Mouse (Mus musculus) gastrocnemius, adult 8-10 months (tissue): ENCODE data around the gene Hist1h1d. TPM values are rescaled to one million over a fixed set of nuclear protein-coding genes. Genes with fewer than 3 reads are reported as not detected.
A peak's percentile ranks its signal among the peaks of the same experiment; 100 is the strongest.
"Not testable (repeated sequence)": the region's sequence is repeated elsewhere in the genome, so short reads cannot be mapped to it uniquely, and the experiment has no call there.

Source experiments
- DNase-seq, 2 experiments: peaks; one replicate each; pipeline ENCODE4 v3.0.0; 2022; ENCODE audit warnings: low spot score in 2 of 2
- microRNA-seq: library from miRNA; unstranded; fragments of <30 nt; microRNA quantifications from one replicate; pipeline ENCODE4 v1.2.0, GENCODE M21; 2022
- total RNA-seq, 4 experiments: library from RNA; stranded (reverse); gene quantifications; 2 replicates each; pipeline ENCODE4 v1.2.4; 2022

Hist1h1d gene
- total RNA-seq, 4 experiments from 2014 or later, result 0.87 to 1.3 (median 1.3) TPM

DNA sequence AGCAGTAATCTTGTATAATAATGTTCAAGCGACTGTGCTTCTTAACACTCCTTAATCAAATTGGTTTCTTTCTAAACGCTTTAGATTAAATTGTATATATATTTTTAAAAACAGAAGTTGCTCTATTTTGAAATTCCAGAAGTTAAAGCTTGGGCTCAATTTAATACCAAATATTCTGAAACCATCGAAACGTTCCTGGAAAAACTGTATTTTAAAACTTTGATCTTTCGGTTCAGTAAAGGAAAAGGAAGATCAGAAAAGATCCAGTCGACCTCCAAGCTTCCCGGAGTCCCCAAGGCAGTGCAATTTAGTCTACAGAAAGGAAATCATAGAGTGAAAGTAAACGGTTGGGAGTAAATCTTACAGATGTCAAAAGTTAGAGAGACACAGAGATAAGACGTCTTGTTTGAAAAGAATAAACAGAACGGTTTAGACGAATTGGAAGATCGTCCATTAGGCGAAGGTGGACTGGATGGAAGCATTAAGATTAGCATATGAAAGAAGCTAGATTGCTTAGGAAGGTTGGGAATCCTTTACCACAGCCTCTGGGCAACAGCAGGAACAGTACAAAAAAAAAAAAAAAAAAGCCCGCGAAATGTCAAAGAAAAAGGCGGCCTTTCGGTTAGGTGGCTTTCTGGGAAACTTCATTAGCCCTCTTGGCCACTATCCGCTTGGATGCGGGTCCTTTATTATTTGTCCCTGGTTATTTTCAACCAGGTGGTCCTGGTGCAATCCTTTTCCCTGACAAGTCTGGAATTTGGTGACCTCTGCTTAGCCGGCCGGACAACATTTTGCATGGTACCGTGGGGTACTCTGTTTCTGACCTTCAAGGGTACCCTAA is 33.3 kb downstream of the Hist1h1d start:
- DNase-seq, result no peak

DNA sequence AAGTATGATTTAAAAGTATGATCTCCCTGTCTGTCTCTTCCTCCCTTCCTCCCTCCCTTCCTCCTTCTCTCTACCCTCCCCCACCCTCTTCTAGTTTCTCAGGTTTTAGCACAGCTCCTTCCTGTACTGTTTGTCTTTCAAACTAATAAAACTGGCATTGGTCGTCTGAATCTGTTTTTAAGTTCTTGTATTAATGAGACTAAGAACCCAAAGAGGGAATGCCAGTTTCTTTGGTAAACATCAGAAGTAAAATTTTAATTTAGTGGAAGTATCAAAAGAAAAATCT is 33.8 kb downstream of the Hist1h1d start:
- DNase-seq, result no peak

DNA sequence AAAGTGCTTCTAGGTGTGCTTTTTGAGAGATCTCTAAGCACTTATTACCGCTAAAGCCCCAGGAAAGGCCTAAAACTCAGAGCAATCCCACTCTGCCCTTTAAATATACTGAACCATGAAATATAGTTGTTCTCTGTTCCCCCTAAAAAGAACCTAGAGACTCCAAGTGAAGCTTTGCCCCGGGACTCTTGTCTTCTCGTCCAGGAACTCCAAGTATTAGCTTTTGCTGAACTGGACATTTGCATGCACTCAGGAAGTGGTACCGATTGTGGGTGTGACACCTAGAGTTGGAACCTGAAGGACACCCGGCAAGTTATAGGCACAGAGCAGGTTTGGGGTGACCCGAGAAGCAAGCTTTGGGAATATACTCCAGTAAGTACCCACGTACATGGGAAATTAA is 38.1 kb downstream of the Hist1h1d start:
- DNase-seq, result no peak

DNA sequence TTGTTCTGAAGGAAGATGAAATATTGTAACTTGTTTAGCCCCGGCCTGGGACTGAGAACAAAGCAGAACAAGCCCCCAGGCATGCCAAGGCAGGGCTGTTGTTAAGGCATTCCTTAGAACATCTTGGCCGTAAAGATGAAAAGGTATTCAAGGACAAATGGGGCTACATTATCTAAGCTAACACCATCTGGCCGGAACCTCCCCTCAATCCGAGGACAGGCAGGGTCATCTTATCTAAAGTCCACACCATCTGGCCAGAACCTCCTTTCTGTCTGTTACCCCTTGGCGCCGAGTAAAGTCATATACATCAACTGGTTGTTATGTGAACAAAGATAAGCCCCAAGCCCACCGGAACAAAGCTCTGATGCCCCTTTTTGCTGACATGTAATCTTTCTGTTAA is 38.8 kb downstream of the Hist1h1d start:
- DNase-seq, result not testable (repeated sequence)

DNA sequence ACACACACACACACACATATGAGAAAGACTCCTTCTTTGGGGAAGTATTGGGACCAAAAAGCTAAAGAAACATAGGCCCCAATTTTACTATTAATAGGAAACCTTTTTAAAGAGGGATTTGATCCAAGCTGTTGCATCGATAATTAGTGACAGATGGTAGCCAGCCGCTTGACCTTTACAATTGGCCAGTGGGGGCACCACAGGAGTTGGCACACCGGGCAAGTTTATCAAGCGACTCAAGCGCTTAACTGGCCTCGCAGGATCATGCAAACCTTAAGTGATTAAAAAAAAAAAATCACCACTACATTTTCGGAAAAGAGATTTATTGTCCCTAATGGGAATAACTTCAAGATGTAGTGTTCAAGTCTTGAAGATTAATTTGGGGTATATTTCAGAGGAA is 39.6 kb downstream of the Hist1h1d start:
- DNase-seq, result no peak

DNA sequence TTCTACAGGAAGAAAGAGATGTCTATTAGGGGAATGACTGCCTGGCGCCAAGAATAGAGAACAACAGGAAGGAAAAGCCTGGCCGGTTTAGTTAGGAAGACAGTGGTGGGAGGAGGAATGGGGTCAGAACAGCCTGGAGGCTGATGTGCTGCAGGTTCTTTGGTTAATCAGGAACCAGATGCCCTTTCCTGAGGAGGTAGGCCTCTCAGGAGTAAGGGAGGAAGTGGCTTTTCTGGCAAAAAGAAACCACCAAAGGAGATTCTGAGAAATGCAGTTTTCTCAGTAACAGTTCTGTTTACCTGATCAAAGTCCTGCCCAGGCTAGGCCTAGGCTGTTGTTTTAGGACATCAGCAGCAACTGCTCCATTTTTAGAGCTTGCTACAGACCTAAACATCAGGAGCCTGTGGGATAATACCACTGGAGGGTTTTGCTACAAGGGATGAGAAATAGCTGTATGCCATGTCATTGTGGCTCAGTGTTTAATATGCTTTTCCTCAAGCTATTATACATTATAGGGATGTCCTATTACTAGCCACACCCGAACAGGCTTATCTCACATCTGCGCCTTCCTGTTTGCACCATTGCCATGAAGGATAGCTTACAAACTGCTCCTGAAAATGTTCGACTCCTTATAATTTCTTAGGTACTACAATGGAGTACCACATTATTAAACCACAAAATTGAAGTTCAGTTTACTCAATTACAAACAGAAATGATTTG is 40.1 kb downstream of the Hist1h1d start:
- DNase-seq, result no peak

DNA sequence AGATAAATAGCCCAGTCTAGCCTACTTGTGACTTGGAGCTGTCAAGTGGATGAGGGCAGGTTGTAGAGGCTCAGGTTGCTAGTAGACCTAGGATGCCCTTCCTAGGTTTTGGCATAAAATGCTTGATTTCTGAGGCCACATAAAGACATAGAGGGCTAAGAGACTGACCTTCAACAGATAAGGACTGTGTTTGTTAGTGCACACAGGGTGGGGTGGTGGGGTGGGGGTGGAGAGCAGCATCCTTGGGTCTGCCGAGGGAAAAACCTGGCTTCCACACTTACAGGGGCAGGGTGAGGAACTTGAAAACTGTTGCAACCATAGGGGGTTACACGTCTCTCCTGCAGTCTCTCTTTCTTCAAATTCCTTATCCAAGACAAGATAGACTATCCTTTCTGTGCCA is 42.1 kb downstream of the Hist1h1d start:
- no peak for DNase-seq

DNA sequence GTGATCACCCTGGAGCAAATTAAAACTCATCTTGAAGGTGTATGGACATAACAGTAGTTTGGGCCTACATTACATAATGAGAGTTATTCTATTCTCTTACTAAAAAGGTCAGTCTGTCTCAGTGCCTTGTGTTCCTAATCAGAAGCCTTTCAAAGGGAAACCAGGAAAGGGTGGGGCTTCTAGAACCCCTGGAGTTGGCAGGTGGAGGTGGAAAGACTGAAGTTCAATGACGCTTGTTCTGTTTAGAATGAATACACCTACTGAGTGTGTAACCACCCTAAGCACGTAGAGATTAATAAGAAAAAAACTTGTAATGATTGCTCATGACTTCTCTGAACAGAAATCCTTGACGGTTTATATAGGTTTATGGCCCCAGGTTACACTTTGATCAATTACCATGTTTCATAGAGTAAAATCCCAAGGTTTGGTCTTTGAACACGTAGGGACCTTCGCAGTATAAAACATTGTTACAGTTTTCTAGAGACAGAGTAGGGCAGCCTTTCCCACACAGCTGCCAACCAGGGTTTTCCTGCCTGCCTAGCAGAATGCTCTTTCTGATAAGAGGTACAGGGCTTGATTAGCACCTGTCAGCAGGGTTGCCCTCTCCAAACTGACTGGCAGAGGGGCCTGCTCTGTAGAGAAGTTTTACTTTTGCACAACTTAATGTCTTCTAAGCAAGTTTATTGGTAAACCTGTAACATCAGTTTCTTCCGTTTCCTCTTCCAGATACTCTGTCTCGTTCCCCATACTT is 42.7 kb downstream of the Hist1h1d start:
- DNase-seq, result no peak

DNA sequence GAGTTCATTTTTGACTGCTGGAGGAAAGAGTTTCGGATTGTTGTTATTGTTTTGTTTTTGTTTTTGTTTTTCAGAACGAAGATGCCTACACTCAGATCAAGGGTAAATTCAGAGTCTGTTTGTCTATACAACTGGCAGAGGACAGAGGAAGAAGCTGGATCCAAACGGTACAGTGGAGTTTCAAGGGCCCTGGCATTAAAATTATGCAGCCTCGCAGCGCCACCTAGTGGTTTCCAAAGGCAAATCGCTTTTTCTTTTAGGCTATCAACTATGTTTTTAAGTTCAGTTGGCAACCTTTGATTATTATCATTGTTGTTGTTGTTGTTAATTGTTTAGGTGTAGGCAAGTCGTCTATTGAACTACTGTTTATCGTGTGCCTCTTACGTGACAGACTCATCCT is 44.9 kb downstream of the Hist1h1d start:
- DNase-seq, result peak in 1 of 2 experiments; percentile 12

DNA sequence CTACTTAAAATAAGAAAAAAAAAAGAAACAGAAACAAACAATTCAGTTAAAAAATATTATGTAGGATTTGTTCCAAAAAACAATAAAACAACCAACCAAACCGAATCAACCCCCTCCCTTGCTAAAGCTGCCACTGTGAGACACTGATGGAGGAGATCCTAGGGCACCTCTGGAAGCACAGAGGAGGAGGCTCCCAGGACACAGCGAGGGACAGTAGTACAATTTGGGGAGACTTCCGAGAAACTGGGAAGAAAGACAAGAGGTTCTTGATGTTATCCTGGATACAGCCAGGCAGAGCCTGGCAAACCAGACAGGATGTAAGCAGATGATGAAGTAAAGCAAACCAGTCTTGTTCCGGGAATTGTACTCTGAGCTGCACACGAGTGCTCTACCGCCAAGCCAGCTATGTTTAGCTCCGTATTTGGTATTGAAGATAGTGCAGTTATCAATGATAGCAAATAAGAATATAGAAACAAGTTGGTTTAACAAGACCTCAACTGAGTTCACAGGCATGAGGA is 50.2 kb downstream of the Hist1h1d start:
- DNase-seq, result no peak

DNA sequence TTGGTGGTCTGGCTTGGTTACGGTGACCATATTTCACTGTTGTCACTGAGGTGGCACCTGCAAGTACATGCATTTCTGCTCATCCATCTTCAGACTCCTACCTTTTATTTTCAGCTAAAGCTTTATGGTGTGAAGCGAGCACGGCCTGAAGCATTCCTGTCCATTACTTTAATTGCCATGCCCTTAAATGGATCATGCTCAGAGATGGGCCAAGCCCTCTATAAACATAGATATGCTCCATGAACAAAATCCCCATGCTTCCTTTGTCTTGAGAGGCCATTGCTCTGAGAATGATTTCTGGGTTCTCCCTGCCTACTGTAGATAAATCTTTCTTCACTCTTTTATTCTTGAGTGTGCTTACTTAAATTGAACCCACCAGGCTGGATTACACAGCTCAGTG is 51.4 kb downstream of the Hist1h1d start:
- DNase-seq, result no peak

DNA sequence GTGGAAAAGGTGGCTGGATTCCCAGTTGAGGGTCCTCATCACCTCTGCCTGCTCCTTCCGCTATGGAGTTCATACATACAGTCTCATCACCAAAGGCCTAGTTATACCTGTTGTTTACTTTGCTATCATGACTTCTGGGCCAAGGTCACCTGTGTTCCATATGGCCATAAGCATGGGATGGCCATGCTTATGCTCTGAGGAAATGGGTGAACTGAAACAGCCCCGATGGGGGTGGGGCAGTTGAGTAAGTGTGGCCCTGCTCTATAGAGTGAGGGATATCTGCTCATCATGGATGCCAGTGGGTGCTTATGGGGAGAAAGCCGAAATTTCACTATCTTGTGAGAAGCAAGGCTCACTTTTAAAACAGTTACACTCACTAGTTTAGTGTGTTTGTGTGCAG is 52.0 kb downstream of the Hist1h1d start:
- no peak for DNase-seq

DNA sequence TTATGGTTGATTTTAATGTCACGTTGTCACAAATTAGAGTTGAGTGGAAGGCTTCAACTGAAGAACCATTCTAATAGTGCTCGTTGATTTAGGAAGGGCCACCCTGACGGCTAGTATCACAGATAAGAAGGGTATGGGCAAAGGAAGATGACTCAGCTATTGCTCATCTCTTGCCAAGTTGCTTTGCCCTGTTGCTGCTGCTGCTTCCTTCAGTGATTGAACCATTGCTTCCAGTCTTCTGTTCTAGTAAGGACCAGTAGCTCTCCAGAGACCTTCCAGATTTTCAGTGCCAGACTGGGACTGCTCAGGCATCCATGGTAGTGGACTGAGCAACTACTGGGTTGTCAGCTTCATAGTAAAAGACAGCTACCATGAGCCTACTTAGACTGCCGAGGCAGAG is 56.1 kb downstream of the Hist1h1d start:
- no peak for DNase-seq

DNA sequence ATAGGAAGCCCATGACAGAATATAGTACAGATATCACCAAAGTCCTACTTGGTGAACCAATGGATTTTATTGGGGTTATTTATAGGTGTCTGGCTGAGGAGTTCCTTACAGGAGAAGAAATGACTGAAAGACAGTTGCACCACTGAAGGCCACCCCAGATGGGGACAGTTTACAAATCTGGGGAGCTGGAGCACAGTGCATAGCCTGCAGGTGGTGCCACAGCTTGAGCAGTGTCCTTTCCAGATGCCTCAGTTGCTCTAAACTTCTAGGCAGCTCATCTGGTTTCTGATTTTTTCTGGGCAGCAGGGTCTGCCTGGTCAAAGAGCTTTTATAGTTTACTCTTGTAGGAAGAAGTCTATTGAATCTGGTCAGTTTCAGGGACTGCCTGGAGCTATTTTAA is 56.8 kb downstream of the Hist1h1d start:
- no peak for DNase-seq

Small RNA genes lying within 50 kb of the gene (microRNA-seq; reads per million reads assigned to microRNA genes)
- gene Gm44297 (not detected), gene Gm44359 (not detected), gene Gm44394 (not detected), gene n-TStga1 (not detected)

Other genes with a start within 250 kb of the Hist1h1d start
- 10 to 100 TPM in 1 of 4 experiments, 1 to 10 TPM in 3; 7.2 to 11.7 (median 8.3) TPM for gene Zfp322a, start 184.1 kb upstream of the Hist1h1d start, total RNA-seq
- 1 to 10 TPM; 3.2 to 4.8 (median 4.0) TPM for gene Abt1, start 129.4 kb upstream of the Hist1h1d start, total RNA-seq
- gene Btn1a1, start 87.4 kb upstream of the Hist1h1d start, total RNA-seq, result not detected
- gene Btn2a2, start 64.4 kb upstream of the Hist1h1d start, total RNA-seq, result not detected
- 100 to 1,000 TPM; 131 to 174 (median 160) TPM for gene Hist1h4h, start 22.2 kb upstream of the Hist1h1d start, total RNA-seq
- 1 to 10 TPM in 1 of 4 experiments, not detected in 3; 1.5 TPM for gene Hist1h2af, start 19.4 kb upstream of the Hist1h1d start, total RNA-seq
- gene Hist1h3g, start 17.8 kb upstream of the Hist1h1d start, total RNA-seq, result 1 to 10 TPM in 1 of 4 experiments, under 1 TPM in 1, not detected in 2; 0.75 to 2.2 TPM
- 1 to 10 TPM in 2 of 4 experiments, under 1 TPM in 2; 0.82 to 1.6 (median 1.2) TPM for gene Hist1h2bh, start 9.9 kb upstream of the Hist1h1d start, total RNA-seq
- gene Hist1h3f, start 9.2 kb upstream of the Hist1h1d start, total RNA-seq, result 1 to 10 TPM; 3.1 to 5.0 (median 4.4) TPM
- gene Hist1h4f, start 1.6 kb upstream of the Hist1h1d start, total RNA-seq, result 10 to 100 TPM; 14.0 to 20.7 (median 16.1) TPM
- 10 to 100 TPM; 14.8 to 21.5 (median 18.9) TPM for gene Hist1h3e, start 9.1 kb downstream of the Hist1h1d start, total RNA-seq
- 1 to 10 TPM in 2 of 4 experiments, under 1 TPM in 2; 0.54 to 1.1 (median 0.88) TPM for gene Hist1h2ae, start 18.0 kb downstream of the Hist1h1d start, total RNA-seq
- 1 to 10 TPM; 5.2 to 8.5 (median 7.2) TPM for gene Hist1h2bg, start 18.1 kb downstream of the Hist1h1d start, total RNA-seq
- gene Hist1h2bf, start 20.9 kb downstream of the Hist1h1d start, total RNA-seq, result 1 to 10 TPM; 2.0 to 6.7 (median 5.1) TPM
- 1 to 10 TPM in 1 of 4 experiments, not detected in 3; 2.2 TPM for gene Hist1h2ad, start 21.1 kb downstream of the Hist1h1d start, total RNA-seq
- 1 to 10 TPM; 2.5 to 4.0 (median 3.2) TPM for gene Hist1h3d, start 22.5 kb downstream of the Hist1h1d start, total RNA-seq
- gene Hist1h4d, start 28.3 kb downstream of the Hist1h1d start, total RNA-seq, result 10 to 100 TPM; 37.8 to 57.9 (median 48.1) TPM
- 10 to 100 TPM; 12.0 to 16.1 (median 12.9) TPM for gene Hist1h2be, start 67.9 kb downstream of the Hist1h1d start, total RNA-seq
- 10 to 100 TPM; 32.8 to 56.3 (median 49.3) TPM for gene Hist1h1e, start 69.3 kb downstream of the Hist1h1d start, total RNA-seq
- gene Hist1h2ac, start 130.7 kb downstream of the Hist1h1d start, total RNA-seq, result 1 to 10 TPM in 1 of 4 experiments, under 1 TPM in 3; 0.65 to 1.1 (median 0.86) TPM
- gene Hist1h2bc, start 130.9 kb downstream of the Hist1h1d start, total RNA-seq, result 10 to 100 TPM; 59.5 to 67.1 (median 62.0) TPM
- not detected for gene Hist1h1t, start 142.6 kb downstream of the Hist1h1d start, total RNA-seq
- 10 to 100 TPM; 66.4 to 87.5 (median 79.3) TPM for gene Hist1h4c, start 145.2 kb downstream of the Hist1h1d start, total RNA-seq
- 10 to 100 TPM; 23.6 to 29.2 (median 27.1) TPM for gene Hfe, start 157.6 kb downstream of the Hist1h1d start, total RNA-seq
- 100 to 1,000 TPM; 196 to 246 (median 227) TPM for gene Hist1h1c, start 185.5 kb downstream of the Hist1h1d start, total RNA-seq
- not detected for gene Hist1h3c, start 192.3 kb downstream of the Hist1h1d start, total RNA-seq
- 1 to 10 TPM; 1.1 to 1.6 (median 1.4) TPM for gene Hist1h2bb, start 193.5 kb downstream of the Hist1h1d start, total RNA-seq
- gene Hist1h2ab, start 197.9 kb downstream of the Hist1h1d start, total RNA-seq, result 1 to 10 TPM in 2 of 4 experiments, under 1 TPM in 1, not detected in 1; 0.97 to 4.9 (median 3.5) TPM
- 1 to 10 TPM in 2 of 4 experiments, not detected in 2; 2.7 to 2.8 TPM for gene Hist1h3b, start 199.0 kb downstream of the Hist1h1d start, total RNA-seq
- gene Hist1h4b, start 203.8 kb downstream of the Hist1h1d start, total RNA-seq, result 1 to 10 TPM in 2 of 4 experiments, under 1 TPM in 1, not detected in 1; 0.82 to 2.9 (median 1.8) TPM
- 1 to 10 TPM in 3 of 4 experiments, under 1 TPM in 1; 0.82 to 3.3 (median 1.8) TPM for gene Hist1h4a, start 208.0 kb downstream of the Hist1h1d start, total RNA-seq
- 1 to 10 TPM; 3.7 to 6.9 (median 4.3) TPM for gene Hist1h3a, start 209.1 kb downstream of the Hist1h1d start, total RNA-seq
- 1 to 10 TPM in 1 of 4 experiments, under 1 TPM in 3; 0.46 to 1.1 (median 0.78) TPM for gene Hist1h1a, start 210.4 kb downstream of the Hist1h1d start, total RNA-seq
- gene Trim38, start 216.7 kb downstream of the Hist1h1d start, total RNA-seq, result not detected